Mouse (Mus musculus) NIH3T3 (cell line): ENCODE data around the gene Vmn1r51.
A peak's percentile ranks its signal among the peaks of the same experiment; 100 is the strongest.
"Not testable (repeated sequence)": the region's sequence is repeated elsewhere in the genome, so short reads cannot be mapped to it uniquely, and the experiment has no call there.

ENCODE experiments used
- DNase-seq: peaks from one replicate; pipeline ENCODE4 v3.0.0-alpha.2; 2012; ENCODE audit warnings: low read depth

Gene Vmn1r51

DNA sequence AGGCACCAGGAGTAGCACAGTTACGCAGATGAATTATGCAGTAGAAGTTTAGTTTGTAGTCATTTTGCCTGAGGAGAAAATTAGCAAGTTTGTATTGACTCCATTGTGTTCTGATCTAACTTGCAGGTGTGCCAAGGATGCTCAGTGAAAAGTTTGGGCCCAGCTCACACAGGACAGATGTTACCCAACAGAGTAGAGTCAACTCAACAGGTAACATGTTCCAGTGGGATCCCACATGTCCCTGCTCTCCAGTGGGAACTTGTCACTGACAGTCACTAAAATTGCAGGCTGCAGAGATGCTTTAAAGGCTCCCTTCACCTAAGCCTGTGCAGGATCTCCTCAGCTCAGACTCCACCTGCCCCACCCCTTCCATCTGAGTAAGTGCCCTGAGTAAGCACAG lies at the start of gene Vmn1r51:
Vmn1r51 (plus strand) TSS at position 301 of the 400 bp plus-strand sequence.
- not testable (repeated sequence) for DNase-seq

DNA sequence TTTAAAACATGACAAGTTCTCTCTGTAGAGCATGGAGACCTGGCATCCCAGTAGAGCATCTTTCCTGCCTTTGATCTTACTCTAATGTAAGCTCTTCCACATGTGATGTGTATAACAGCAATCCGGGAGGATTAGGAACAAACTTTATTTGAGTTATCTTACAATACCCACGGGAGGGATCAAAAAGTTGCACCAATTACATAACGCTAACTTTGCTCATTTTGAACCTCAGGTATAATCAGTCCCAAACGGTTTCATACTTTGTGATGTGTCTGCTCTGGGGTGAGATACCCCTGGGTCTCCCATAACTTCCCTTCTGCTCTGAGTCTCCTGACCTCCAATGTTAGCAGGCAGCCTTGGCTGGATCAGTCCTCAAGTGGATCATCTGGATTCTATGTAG lies 44.0 kb upstream of the Vmn1r51 start, which contains the start of gene Vmn1r49:
Vmn1r49 (minus strand) TSS at position 101 of the 400 bp plus-strand sequence.
- no peak for DNase-seq

GRCm38 (mm10) chr6:90100566-90100965 lies 21.8 kb upstream of the Vmn1r51 start:
- DNase-seq = peak; percentile 69

DNA sequence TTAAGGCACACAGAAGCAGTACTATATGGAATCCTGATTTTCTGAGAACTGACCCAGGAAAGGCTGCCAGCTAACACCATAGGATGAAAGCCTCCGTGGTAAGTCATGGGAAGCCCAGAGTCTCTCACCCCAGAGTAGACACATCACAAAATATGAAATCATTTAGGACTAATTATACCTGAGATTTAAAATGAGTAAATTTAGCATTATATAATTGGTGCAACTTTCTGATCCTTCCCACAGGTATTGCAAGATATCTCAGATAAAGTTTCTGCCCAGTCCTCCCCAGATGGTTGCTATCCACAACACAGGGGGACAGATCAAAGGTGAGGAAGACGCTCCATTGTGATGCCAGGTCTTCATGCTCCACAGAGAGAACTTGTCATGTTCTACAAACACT lies 21.3 kb upstream of the Vmn1r51 start, which contains the start of gene Vmn1r50:
Vmn1r50 (plus strand) TSS at position 301 of the 400 bp plus-strand sequence.
- DNase-seq = no peak

GRCm38 (mm10) chr6:90160139-90160538 lies 37.7 kb downstream of the Vmn1r51 start:
- no peak for DNase-seq

GRCm38 (mm10) chr6:90174508-90174907 lies 52.1 kb downstream of the Vmn1r51 start, which contains the start of gene Vmn1r52:
Gene Vmn1r52 (plus strand): TSS chr6:90174808.
- DNase-seq = no peak
